Mouse (Mus musculus) hindbrain, embryonic 16.5 days (tissue): ENCODE results near the gene D10Jhu81e. TPM values are rescaled to one million over a fixed set of nuclear protein-coding genes. Genes with fewer than 3 reads are reported as not detected.
"Not testable (repeated sequence)": the region's sequence is repeated elsewhere in the genome, so short reads cannot be mapped to it uniquely, and the experiment has no call there.

Experiments used
- ATAC-seq: fragments of 200-750 bp; cut with Nextera tagmentation; 2 replicates; pipeline ENCODE4 v1.8.0; 2017; ENCODE audit warnings: moderate TSS enrichment, moderate library complexity
- H3K27ac ChIP-seq: fragments of 300-500 bp; sonication (generic); 2 replicates; pipeline ENCODE4 v1.5.1; 2014; ENCODE audit warnings: low read depth, mild to moderate bottlenecking, control low read depth, low read length, moderate library complexity
- H3K27me3 ChIP-seq: fragments of 300-500 bp; sonication (generic); replicated peaks from 2 replicates; pipeline ENCODE4 v1.6.1; 2014; ENCODE audit warnings: low read length; ENCODE audit not compliant: control insufficient read depth, insufficient read depth
- H3K36me3 ChIP-seq: fragments of 300-500 bp; sonication (generic); 2 replicates; pipeline ENCODE4 v1.6.1; 2014; ENCODE audit warnings: mild to moderate bottlenecking, low read length, moderate library complexity, mixed read lengths; ENCODE audit not compliant: control insufficient read depth, insufficient read depth
- H3K4me1 ChIP-seq: fragments of 300-500 bp; sonication (generic); 2 replicates; pipeline ENCODE4 v1.6.1; 2014; ENCODE audit warnings: low read depth, low read length; ENCODE audit not compliant: control insufficient read depth, insufficient read depth
- H3K4me2 ChIP-seq: fragments of 300-500 bp; sonication (generic); 2 replicates; pipeline ENCODE4 v1.6.1; 2014; ENCODE audit warnings: mild to moderate bottlenecking, low read length, control low read depth, moderate library complexity
- H3K4me3 ChIP-seq: fragments of 300-500 bp; sonication (generic); 2 replicates; pipeline ENCODE4 v1.5.1; 2014; ENCODE audit warnings: mild to moderate bottlenecking, low read length, control low read depth, moderate library complexity
- H3K9ac ChIP-seq: fragments of 300-500 bp; sonication (generic); 2 replicates; pipeline ENCODE4 v1.6.1; 2014; ENCODE audit warnings: low read depth, mild to moderate bottlenecking, control low read depth, low read length, moderate library complexity
- H3K9me3 ChIP-seq: fragments of 300-500 bp; sonication (generic); 2 replicates; pipeline ENCODE4 v1.6.1; 2014; ENCODE audit warnings: mild to moderate bottlenecking, low read length, moderate library complexity; ENCODE audit not compliant: control insufficient read depth
- WGBS: fragments of 180-500 bp; shearing (Covaris S2); extraction: QIAGEN DNeasy Blood & Tissue Kit; methylation state at CpG from one replicate; pipeline ENCODE4 v1.1.7; 2014; 5-methylcytosine and 5-hydroxymethylcytosine counted together
- polyA plus RNA-seq: library from polyadenylated mRNA; unstranded; fragments of >200 nt; fragmentation: Nextera tagmentation; extraction: Ambion mirVana; gene quantifications from 2 replicates; pipeline ENCODE4 v1.2.1, GENCODE M21; 2015

D10Jhu81e gene
- polyA plus RNA-seq, 1 experiment from 2014 or later: 35.4 TPM

GRCm38 (mm10) chr10:78127931-78128330 is 41.7 kb downstream of the D10Jhu81e start:
- no peaks in the 10 kb centered on the region for H3K9me3 ChIP-seq
- no peaks in the 10 kb centered on the region for H3K36me3 ChIP-seq
- H3K4me2 ChIP-seq: no peak overlapping the region
- no peak for ATAC-seq
- no peak overlapping the region for H3K27ac ChIP-seq
- 61% methylated on average over 1 of the region's 1 CpGs for WGBS
- no peak overlapping the region for H3K4me3 ChIP-seq
- no peak overlapping the region for H3K9ac ChIP-seq
- H3K27me3 ChIP-seq: no peaks in the 10 kb centered on the region
- no peaks in the 10 kb centered on the region for H3K4me1 ChIP-seq

GRCm38 (mm10) chr10:78127046-78127870 is 42.3 kb downstream of the D10Jhu81e start:
- H3K4me1 ChIP-seq: no peaks in the 10 kb centered on the region
- H3K4me3 ChIP-seq: no peak overlapping the region
- H3K9me3 ChIP-seq: no peaks in the 10 kb centered on the region
- no peaks in the 10 kb centered on the region for H3K36me3 ChIP-seq
- H3K27ac ChIP-seq: no peak overlapping the region
- WGBS: 59% methylated on average over 9 of the region's 9 CpGs
- no peak; the same call in 1 of the 2 replicates for ATAC-seq
- no peak overlapping the region for H3K9ac ChIP-seq
- no peak overlapping the region for H3K4me2 ChIP-seq
- no peaks in the 10 kb centered on the region for H3K27me3 ChIP-seq

GRCm38 (mm10) chr10:78126311-78126710 is 43.3 kb downstream of the D10Jhu81e start:
- Histone ChIP-seq H3K4me1 (no peaks in the 10 kb centered on the region), H3K36me3 (no peaks in the 10 kb centered on the region), H3K4me3 (no peak overlapping the region), H3K9me3 (no peaks in the 10 kb centered on the region), H3K4me2 (no peak overlapping the region), H3K9ac (no peak overlapping the region), H3K27ac (no peak overlapping the region), H3K27me3 (no peaks in the 10 kb centered on the region)
- ATAC-seq: no peak
- 93% methylated on average over 5 of the region's 5 CpGs for whole genome bisulfite sequencing

GRCm38 (mm10) chr10:78125061-78125460 is 44.5 kb downstream of the D10Jhu81e start:
- H3K9me3 ChIP-seq, H3K9ac ChIP-seq, H3K4me1 ChIP-seq, ATAC-seq, H3K36me3 ChIP-seq, H3K27me3 ChIP-seq, H3K4me3 ChIP-seq, H3K27ac ChIP-seq, H3K4me2 ChIP-seq: not testable (repeated sequence)
- WGBS: 87% methylated on average over 8 of the region's 8 CpGs

- 70% methylated on average over 6 of the region's 6 CpGs for WGBS
- H3K9ac ChIP-seq, H3K36me3 ChIP-seq, H3K4me2 ChIP-seq, ATAC-seq, H3K27ac ChIP-seq, H3K4me3 ChIP-seq, H3K4me1 ChIP-seq, H3K27me3 ChIP-seq, H3K9me3 ChIP-seq: not testable (repeated sequence)
Observed at GRCm38 (mm10) chr10:78124137-78124536, 45.4 kb downstream of the D10Jhu81e start.

GRCm38 (mm10) chr10:78119422-78119821 is 50.2 kb downstream of the D10Jhu81e start:
- Histone ChIP-seq H3K27me3 (no peaks in the 10 kb centered on the region), H3K4me1 (no peaks in the 10 kb centered on the region), H3K27ac (no peak overlapping the region), H3K4me2 (no peak overlapping the region), H3K4me3 (no peak overlapping the region), H3K9me3 (no peaks in the 10 kb centered on the region), H3K9ac (no peak overlapping the region), H3K36me3 (no peaks in the 10 kb centered on the region)
- 94% methylated on average over 4 of the region's 4 CpGs for WGBS
- ATAC-seq: no peak

- ATAC-seq: no peak
- 79% methylated on average over 2 of the region's 2 CpGs for WGBS
- Histone ChIP-seq H3K4me1 (no peaks in the 10 kb centered on the region), H3K9me3 (no peaks in the 10 kb centered on the region), H3K27me3 (no peaks in the 10 kb centered on the region), H3K9ac (no peak overlapping the region), H3K36me3 (no peaks in the 10 kb centered on the region), H3K27ac (no peak overlapping the region), H3K4me2 (no peak overlapping the region), H3K4me3 (no peak overlapping the region)
Observed at GRCm38 (mm10) chr10:78115153-78115552, 54.4 kb downstream of the D10Jhu81e start.

GRCm38 (mm10) chr10:78114521-78115092 is 55.0 kb downstream of the D10Jhu81e start:
- no peak for ATAC-seq
- H3K9me3 ChIP-seq: no peaks in the 10 kb centered on the region
- WGBS: 53% methylated on average over 4 of the region's 4 CpGs
- no peak overlapping the region for H3K4me3 ChIP-seq
- H3K9ac ChIP-seq: no peak overlapping the region
- H3K4me1 ChIP-seq: no peaks in the 10 kb centered on the region
- no peaks in the 10 kb centered on the region for H3K36me3 ChIP-seq
- H3K27ac ChIP-seq: no peak overlapping the region
- H3K4me2 ChIP-seq: no peak overlapping the region
- no peaks in the 10 kb centered on the region for H3K27me3 ChIP-seq
